Mouse (Mus musculus): ENCODE data around the gene Mocs3. TPM values are rescaled to one million over a fixed set of nuclear protein-coding genes. Genes with fewer than 3 reads are reported as not detected.

Mocs3 gene
- polyA plus RNA-seq, 1 experiment: 6.5 TPM

DNA sequence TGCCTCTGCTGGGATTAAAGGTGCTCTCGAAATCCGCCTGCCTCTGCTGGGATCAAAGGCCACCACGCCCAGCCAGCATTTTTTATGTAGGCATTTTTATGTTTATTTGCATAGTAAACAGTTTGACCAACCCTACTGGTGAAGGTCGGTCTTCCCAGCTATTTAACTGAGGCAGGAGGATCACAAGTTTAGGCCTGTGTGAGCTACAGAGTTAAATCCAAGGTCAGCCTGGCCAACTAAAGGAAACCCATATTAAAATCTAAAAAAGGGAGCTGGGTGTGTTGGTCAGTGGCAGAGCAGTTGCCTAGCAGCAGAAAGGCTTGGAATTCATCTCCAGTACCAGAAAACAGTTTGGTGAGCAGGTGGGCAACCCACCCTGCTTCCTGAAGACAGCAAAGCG lies 2.9 kb downstream of the Mocs3 start:
- H3K4me3 ChIP-seq (ENCODE audit: insufficient read depth, low read length): no peak overlapping the region
- TF ChIP-seq CTCF (IDR thresholded peaks at IDR 0.05; ENCODE audit: low read depth, low read length) (no peak), POLR2A (IDR thresholded peaks at IDR 0.05; ENCODE audit: borderline replicate concordance, low read depth, low read length) (no peak)
- H3K27ac ChIP-seq (ENCODE audit: insufficient read depth, low read depth, low read length): no peak overlapping the region
- H3K4me1 ChIP-seq (ENCODE audit: control insufficient read depth, insufficient read depth, low read length): peaks cover 10% of the 10 kb centered on the region

GRCm38 (mm10) chr2:168238335-168238734 lies 7.9 kb downstream of the Mocs3 start:
- Histone ChIP-seq H3K4me1 (ENCODE audit: control insufficient read depth, insufficient read depth, low read length) (no peaks in the 10 kb centered on the region), H3K27ac (ENCODE audit: insufficient read depth, low read depth, low read length) (no peak overlapping the region), H3K4me3 (ENCODE audit: insufficient read depth, low read length) (no peak overlapping the region)
- TF ChIP-seq POLR2A (IDR thresholded peaks at IDR 0.05; ENCODE audit: borderline replicate concordance, low read depth, low read length): no peak
- TF ChIP-seq CTCF (IDR thresholded peaks at IDR 0.05; ENCODE audit: low read depth, low read length): no peak

DNA sequence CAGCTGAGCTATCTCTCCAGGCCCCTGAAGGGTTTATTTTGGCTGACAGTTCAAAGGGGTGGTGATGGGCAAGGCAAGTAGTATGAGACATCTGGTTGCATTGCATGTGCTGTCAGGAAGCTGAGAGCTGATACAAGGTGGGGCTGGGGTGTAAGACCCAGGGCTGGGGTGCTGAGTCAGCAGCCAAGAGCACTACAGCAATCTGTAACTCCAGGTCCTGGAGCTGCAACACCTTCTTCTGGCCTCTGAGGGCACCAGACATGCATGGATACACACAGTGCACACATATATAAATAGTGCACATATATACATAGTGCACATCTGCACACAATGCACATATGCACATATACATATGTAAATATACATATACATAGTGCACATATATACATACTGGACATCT lies 12.4 kb downstream of the Mocs3 start:
- H3K4me3 ChIP-seq (ENCODE audit: insufficient read depth, low read length): no peak overlapping the region
- H3K27ac ChIP-seq (ENCODE audit: insufficient read depth, low read depth, low read length): no peak overlapping the region
- TF ChIP-seq POLR2A (IDR thresholded peaks at IDR 0.05; ENCODE audit: borderline replicate concordance, low read depth, low read length): no peak
- no peak for TF ChIP-seq CTCF (IDR thresholded peaks at IDR 0.05; ENCODE audit: low read depth, low read length)
- H3K4me1 ChIP-seq (ENCODE audit: control insufficient read depth, insufficient read depth, low read length): no peaks in the 10 kb centered on the region

GRCm38 (mm10) chr2:168243278-168243677 lies 12.9 kb downstream of the Mocs3 start:
- Histone ChIP-seq H3K4me1 (ENCODE audit: control insufficient read depth, insufficient read depth, low read length) (no peaks in the 10 kb centered on the region), H3K4me3 (ENCODE audit: insufficient read depth, low read length) (no peak overlapping the region), H3K27ac (ENCODE audit: insufficient read depth, low read depth, low read length) (no peak overlapping the region)
- TF ChIP-seq CTCF (IDR thresholded peaks at IDR 0.05; ENCODE audit: low read depth, low read length) (no peak), POLR2A (IDR thresholded peaks at IDR 0.05; ENCODE audit: borderline replicate concordance, low read depth, low read length) (no peak)

- no peak for TF ChIP-seq POLR2A (IDR thresholded peaks at IDR 0.05; ENCODE audit: borderline replicate concordance, low read depth, low read length)
- no peak for TF ChIP-seq CTCF (IDR thresholded peaks at IDR 0.05; ENCODE audit: low read depth, low read length)
- no peaks in the 10 kb centered on the region for H3K4me1 ChIP-seq (ENCODE audit: control insufficient read depth, insufficient read depth, low read length)
- H3K4me3 ChIP-seq (ENCODE audit: insufficient read depth, low read length): no peak overlapping the region
- H3K27ac ChIP-seq (ENCODE audit: insufficient read depth, low read depth, low read length): no peak overlapping the region
Observed at GRCm38 (mm10) chr2:168245571-168245970, 15.1 kb downstream of the Mocs3 start.

DNA sequence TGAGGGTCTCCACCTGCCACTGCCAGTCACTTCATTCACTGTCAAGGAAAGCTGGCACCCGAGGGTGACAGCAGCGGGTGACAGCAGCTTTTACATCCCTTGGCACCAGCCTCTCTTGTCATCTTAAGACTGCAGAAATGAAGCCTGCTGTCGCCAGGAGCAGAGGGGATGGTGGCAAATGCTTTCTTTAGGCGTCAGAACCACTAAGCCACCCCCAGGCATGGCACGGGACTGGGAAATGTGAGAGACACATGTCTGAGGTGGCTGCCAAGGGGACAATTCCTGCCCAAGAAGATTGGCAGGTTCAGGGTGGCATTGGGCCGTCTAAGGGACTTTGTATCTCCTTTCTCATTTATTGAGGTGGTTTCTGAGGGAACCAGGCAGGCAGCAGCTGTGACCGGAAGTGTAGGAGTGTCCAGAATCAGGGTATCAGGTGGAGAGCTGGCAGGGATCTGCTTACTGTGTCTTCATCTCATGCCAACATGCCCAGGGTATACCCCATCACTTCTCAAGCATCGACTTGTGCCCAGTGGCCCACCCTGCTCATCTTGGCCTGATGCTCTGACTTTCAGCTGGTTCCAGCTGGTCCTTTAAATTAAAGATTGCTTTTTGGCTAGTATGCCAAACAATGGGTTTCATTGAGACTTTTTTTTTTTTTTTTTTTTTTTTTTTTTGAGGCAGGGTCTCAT lies 17.9 kb downstream of the Mocs3 start:
- Histone ChIP-seq H3K4me1 (ENCODE audit: control insufficient read depth, insufficient read depth, low read length) (no peaks in the 10 kb centered on the region), H3K4me3 (ENCODE audit: insufficient read depth, low read length) (no peak overlapping the region), H3K27ac (ENCODE audit: insufficient read depth, low read depth, low read length) (no peak overlapping the region)
- TF ChIP-seq CTCF (IDR thresholded peaks at IDR 0.05; ENCODE audit: low read depth, low read length) (no peak), POLR2A (IDR thresholded peaks at IDR 0.05; ENCODE audit: borderline replicate concordance, low read depth, low read length) (no peak)

GRCm38 (mm10) chr2:168248856-168249245 lies 18.4 kb downstream of the Mocs3 start:
- TF ChIP-seq POLR2A (IDR thresholded peaks at IDR 0.05; ENCODE audit: borderline replicate concordance, low read depth, low read length) (no peak), CTCF (IDR thresholded peaks at IDR 0.05; ENCODE audit: low read depth, low read length) (no peak)
- Histone ChIP-seq H3K4me3 (ENCODE audit: insufficient read depth, low read length) (no peak overlapping the region), H3K27ac (ENCODE audit: insufficient read depth, low read depth, low read length) (no peak overlapping the region), H3K4me1 (ENCODE audit: control insufficient read depth, insufficient read depth, low read length) (no peaks in the 10 kb centered on the region)

GRCm38 (mm10) chr2:168250270-168250669 lies 19.8 kb downstream of the Mocs3 start:
- TF ChIP-seq CTCF (IDR thresholded peaks at IDR 0.05; ENCODE audit: low read depth, low read length): peak; percentile 89
- no peak for TF ChIP-seq POLR2A (IDR thresholded peaks at IDR 0.05; ENCODE audit: borderline replicate concordance, low read depth, low read length)
- no peak overlapping the region for H3K27ac ChIP-seq (ENCODE audit: insufficient read depth, low read depth, low read length)
- H3K4me1 ChIP-seq (ENCODE audit: control insufficient read depth, insufficient read depth, low read length): no peaks in the 10 kb centered on the region
- H3K4me3 ChIP-seq (ENCODE audit: insufficient read depth, low read length): no peak overlapping the region

- Histone ChIP-seq H3K27ac (ENCODE audit: insufficient read depth, low read depth, low read length) (no peak overlapping the region), H3K4me1 (ENCODE audit: control insufficient read depth, insufficient read depth, low read length) (no peaks in the 10 kb centered on the region), H3K4me3 (ENCODE audit: insufficient read depth, low read length) (no peak overlapping the region)
- TF ChIP-seq CTCF (IDR thresholded peaks at IDR 0.05; ENCODE audit: low read depth, low read length): no peak
- no peak for TF ChIP-seq POLR2A (IDR thresholded peaks at IDR 0.05; ENCODE audit: borderline replicate concordance, low read depth, low read length)
Observed at GRCm38 (mm10) chr2:168252639-168253292, 22.3 kb downstream of the Mocs3 start.

GRCm38 (mm10) chr2:168253822-168254221 lies 23.4 kb downstream of the Mocs3 start:
- no peak overlapping the region for H3K4me3 ChIP-seq (ENCODE audit: insufficient read depth, low read length)
- H3K27ac ChIP-seq (ENCODE audit: insufficient read depth, low read depth, low read length): no peak overlapping the region
- no peaks in the 10 kb centered on the region for H3K4me1 ChIP-seq (ENCODE audit: control insufficient read depth, insufficient read depth, low read length)
- no peak for TF ChIP-seq POLR2A (IDR thresholded peaks at IDR 0.05; ENCODE audit: borderline replicate concordance, low read depth, low read length)
- no peak for TF ChIP-seq CTCF (IDR thresholded peaks at IDR 0.05; ENCODE audit: low read depth, low read length)
